25 mouse cellular contexts compared by ENCODE assay signal in genomic region chr11:58944136-58944535, GRCm38 (mm10). TPM values are rescaled to one million over a fixed set of nuclear protein-coding genes. Genes with fewer than 3 reads are reported as not detected.
"Had no signal": no experiment of that assay in that cellular context is flagged by ENCODE, and none has a peak within 500 bp of the region (broad histone marks: within the 10 kb centered on the region; RNA-seq: fewer than 3 reads in every experiment).

No protein-coding gene starts in this region.

- ATAC-seq: inflammation-experienced regulatory T-cells, adult 6 months; intestine, embryonic 16.5 days; midbrain, embryonic 15.5 days had no signal

- H3K36me3 ChIP-seq: liver, embryonic 13.5 days; midbrain, embryonic 15.5 days had no signal

- H3K4me3 ChIP-seq: liver, embryonic 13.5 days; midbrain, embryonic 15.5 days; myocyte had no signal

- H3K9ac ChIP-seq: liver, embryonic 13.5 days; midbrain, embryonic 15.5 days had no signal

- H3K9me3 ChIP-seq: liver, embryonic 13.5 days; midbrain, embryonic 15.5 days had no signal

- DNase-seq: kidney, adult 2 months; kidney, postnatal 14 days; kidney, postnatal 4 days; left cerebral cortex, postnatal 4 days; liver, embryonic 13.5 days; lung, adult 2 months; lung, postnatal 14 days; lung, postnatal 4 days; retina, postnatal 1 day; thymus, adult 18-20 months; thymus, postnatal 36 days had no signal

- H3K4me2 ChIP-seq: liver, embryonic 13.5 days; midbrain, embryonic 11.5 days; midbrain, embryonic 15.5 days had no signal

- H3K27ac ChIP-seq: liver, embryonic 13.5 days; midbrain, embryonic 15.5 days had no signal

- H3K27me3 ChIP-seq: midbrain, embryonic 15.5 days had no signal

RNA-seq across cellular contexts. Expression of gene Hist3h2ba, which starts 4.6 kb away (rescaled TPM):
- polyA plus RNA-seq: liver, adult 2 months had no signal

RNA-seq across cellular contexts. Expression of gene Trim17, which starts 10.3 kb away (rescaled TPM):
- total RNA-seq: megakaryocyte-erythroid progenitor cell, adult 5-6 weeks; monocyte, adult 5-6 weeks had no signal

RNA-seq across cellular contexts. Expression of gene Btnl10, which starts 26.4 kb away (rescaled TPM):
- total RNA-seq: layer of hippocampus, adult 18-20 months; left cerebral cortex, adult 8-10 months; left cerebral cortex, postnatal 14 days; liver, adult 2 months; monocyte, adult 5-6 weeks had no signal
- polyA plus RNA-seq: inflammation-experienced regulatory T-cells, adult 6 months; liver, adult 2 months; midbrain, embryonic 11.5 days; midbrain, embryonic 15.5 days; myocyte; neural tube, embryonic 11.5 days; small intestine, adult 2 months; urinary bladder, adult 2 months had no signal
